Mouse (Mus musculus) yolk sac, embryonic 10.5 days (tissue): ENCODE results near the gene Gns.

Experiments
- DNase-seq: peaks from one replicate; pipeline ENCODE4 v3.0.0-alpha.2; 2017; ENCODE audit warnings: low spot score

Gns gene

DNA sequence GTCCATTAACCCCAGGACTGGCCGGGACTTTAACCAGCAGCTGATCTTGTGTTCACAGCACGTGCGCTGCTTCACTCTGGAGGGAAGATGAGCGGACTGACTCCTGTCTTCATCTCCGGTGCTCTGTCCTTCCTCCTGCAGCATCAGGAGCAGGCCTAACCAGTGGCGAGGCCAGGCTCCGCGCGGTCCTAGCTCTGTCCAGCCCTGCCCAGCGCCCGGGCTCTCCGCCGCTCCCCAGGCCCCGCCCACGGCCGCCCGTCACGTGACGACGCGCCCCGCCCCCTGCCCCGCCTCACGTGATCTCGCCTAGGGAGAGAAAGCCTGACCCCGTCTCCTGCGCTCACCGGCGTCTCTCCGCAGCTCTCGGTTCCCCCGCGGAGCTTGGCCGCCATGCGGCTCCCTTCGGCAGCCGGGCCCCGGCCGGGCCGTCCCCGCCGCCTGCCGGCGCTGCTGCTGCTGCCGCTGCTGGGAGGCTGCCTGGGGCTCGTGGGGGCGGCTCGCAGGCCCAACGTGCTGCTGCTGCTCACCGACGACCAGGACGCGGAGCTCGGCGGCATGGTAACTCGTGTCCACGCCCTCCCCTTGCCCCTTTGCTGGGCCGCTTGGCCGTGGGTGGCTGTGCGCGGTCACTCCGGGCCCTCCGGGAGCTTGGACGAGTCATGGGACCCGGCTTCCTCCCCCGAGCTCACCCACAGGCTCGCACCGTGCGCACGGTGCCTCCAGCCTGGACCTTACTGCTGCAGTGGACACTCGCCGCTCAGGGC is at the start of gene Gns:
Gns (plus strand) TSS at position 290 of the 764 bp plus-strand sequence.
- peak; percentile 98 for DNase-seq

DNA sequence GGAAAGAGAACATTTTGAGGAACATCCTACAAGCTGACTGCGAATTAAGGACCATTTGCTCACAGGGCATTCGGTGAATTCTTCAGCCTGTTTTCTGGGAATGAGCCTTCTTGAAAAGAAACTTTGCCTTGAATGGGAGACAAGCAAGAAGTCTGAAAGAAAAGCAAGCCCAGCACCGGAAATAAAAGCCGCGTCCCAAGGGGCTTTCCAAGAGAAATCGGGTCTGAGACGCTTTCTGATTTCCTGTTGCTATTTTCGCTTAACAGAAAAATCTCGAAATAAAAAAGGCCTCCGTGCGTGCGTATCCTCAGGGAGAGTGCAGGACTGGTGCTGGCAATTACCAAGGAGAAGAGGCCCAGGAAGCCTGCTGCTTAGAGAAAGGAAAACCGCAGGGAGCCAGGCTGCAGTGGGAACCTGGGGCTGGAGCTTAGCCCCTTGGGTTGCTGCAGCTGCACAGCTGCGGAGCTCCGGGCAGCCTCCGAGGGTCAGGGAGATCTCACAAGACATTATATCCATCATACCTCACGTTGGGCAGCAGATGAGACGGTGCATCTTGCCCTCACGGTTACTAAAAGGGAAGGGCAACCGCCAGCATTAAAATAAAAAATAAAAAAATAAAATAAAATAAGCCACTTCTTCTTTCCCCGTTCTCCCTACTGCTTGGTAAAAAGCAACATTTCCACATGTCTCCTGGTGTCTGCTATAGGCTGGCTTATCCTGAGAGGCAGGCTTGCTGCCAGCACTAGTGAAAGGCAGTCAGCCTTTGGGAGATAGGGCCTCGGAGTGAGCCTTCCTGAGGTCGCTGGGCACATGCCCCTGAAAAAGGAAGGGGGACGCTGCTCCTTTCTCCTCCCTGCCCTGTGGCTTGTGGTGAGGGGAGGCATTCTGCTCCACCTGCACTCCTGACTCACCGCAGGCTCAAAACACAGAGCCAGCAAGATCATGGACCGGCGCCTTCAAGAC is 49.3 kb upstream of the Gns start:
- no peak for DNase-seq

DNA sequence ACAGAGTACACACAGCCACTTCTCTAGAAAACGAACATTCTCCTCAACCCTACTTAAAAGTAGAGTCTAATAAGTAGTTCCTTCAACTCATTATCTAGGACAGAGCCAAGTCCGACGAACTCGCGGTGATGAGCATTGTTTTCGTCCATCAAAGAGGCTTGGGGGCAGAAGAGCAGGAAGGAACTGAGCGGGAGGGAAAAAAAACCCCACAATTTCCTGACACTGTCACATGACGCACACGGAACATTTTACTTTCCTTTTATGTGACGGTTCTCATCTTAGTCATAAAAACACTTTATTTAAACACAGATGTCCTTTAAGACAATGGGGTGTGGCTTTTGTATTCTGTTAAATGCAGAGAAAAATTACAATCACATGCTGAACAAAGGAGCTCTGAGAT is 48.5 kb upstream of the Gns start:
- no peak for DNase-seq

DNA sequence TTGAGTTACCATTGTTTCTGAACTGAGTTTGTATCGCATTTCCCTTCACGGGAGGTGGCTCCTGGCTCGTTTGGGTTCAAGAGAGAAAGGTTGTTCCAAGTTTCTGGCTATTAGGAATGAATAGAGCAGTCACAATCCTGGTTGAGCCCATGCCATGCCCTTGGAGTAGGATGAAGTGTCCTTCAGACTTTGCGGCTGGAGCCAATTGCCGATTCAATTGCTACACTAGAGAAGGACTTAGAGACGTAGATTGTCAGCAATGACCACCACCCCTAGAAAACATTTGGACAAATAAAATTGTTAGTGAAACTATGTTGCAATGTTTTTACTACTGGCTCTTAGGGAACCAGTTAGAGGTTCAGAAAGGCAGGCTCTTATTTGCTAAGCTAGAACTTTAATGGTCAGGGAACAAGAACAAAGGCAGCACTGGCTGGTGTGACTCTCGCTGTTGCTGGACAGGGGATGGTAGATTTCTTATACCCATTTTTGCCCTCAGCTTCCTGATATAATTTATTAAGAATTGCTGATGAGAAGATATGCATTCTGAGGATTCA is 46.4 kb upstream of the Gns start:
- no peak for DNase-seq

DNA sequence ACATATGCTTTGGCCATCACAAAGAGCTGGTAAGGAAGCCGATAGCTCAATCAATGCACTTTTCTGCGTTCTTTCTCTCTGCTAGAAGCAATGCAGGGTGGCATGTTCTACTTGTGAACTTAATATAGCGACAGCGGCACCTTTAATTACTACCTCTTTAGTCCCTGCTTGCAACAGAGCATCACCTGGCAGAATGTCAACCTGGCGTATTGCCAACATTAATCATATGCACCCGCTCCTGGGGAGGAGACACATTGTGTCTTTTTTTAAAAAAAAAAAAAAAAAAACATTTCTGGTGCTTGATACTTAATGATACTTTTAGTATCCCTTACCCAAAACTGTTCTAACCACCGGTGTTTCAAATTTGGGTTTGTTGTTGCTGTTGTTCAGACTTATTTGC is 41.4 kb upstream of the Gns start:
- no peak for DNase-seq

DNA sequence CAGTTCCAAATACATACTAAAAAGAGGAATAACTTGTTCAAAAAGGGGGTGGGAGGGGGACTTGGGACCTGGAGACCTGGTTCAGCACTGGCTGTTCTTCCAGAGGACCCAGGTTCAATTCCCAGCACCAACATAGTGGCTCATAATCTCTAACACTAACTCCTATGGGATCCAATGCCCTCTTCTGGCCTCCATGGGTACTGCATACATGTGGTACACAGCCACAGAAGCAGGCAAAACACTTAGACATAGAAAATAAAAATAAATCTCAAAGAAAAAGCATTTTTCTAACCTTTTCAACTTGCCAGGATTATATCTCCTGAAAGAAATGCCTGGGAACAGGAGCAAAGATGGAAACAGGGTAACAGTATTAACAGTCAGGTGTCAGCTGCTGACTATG is 38.7 kb upstream of the Gns start:
- DNase-seq = no peak

DNA sequence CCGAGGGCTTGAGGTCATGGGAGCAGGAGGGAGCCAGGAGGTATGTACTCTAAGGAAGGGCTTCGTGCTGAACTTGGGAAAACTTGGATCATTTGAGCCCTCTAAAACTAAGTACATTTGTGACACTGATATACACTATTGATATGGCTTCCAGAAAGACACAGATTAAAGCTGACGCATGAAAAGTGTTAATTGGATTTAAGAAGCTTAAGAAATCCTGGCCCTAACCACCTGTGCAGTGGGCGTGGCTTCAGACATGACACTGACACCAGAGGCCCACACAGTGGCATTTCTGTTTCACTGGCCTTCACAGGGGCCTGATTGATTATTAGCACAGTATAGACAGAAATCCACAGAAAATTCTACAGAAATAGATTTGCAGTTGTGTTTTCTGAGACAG is 35.3 kb upstream of the Gns start:
- no peak for DNase-seq

DNA sequence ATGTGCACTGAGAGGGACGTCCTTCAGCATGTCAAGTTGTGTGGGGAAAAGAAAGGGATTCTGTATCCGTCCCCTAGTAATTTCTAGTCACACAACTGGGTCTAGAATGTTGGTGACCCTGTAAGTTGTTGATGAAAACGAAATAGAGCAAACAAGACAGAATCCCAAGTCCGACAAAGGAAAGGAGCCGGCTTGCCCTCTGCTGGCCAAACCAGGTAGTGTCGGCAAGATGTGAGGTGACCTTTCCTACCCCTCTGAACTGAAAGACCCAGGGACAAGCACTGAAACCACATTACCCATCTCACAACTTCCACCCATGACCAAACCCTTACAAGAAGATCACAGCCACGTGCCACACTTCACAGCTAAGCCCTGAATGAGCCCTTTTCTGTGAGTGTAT is 34.0 kb upstream of the Gns start:
- no peak for DNase-seq

DNA sequence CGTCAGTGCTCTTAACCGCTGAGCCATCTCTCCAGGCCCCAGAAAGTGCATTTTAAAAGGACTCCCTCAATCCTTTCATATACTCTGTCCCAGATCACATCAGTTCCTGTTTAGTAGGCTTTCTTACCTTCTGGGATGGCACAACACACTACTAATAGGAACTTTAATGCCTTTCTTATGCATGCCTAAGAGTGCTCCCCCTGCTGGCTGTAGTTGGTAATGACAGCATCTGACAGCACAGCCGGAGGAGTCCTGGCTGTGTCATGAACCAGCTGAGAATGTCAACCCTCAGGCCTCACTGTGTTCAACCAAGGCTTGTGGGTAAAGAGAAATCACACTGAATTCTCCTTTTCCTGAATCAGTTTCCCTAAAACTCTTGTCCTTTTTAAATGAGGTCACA is 30.3 kb upstream of the Gns start:
- DNase-seq = no peak

DNA sequence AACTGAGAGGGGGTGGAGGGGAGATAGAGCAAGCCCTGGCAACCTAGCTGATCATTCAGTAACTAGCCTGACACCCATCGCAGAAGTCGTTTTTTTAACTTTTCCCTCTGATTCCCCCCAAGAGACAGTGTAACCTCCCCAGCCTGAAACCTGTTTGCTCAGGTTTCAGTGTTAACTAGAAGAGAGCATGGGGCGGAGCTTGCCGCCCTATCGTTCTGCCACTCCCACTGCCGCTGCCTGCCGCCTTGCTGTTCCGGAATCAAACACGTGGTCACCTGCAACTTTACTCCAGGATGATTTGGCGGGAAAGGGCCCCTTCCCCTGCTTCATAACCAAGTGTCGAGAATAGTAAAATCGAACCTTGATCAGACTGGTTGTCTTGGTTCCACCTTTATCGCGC is 28.4 kb upstream of the Gns start:
- DNase-seq = peak; percentile 57

DNA sequence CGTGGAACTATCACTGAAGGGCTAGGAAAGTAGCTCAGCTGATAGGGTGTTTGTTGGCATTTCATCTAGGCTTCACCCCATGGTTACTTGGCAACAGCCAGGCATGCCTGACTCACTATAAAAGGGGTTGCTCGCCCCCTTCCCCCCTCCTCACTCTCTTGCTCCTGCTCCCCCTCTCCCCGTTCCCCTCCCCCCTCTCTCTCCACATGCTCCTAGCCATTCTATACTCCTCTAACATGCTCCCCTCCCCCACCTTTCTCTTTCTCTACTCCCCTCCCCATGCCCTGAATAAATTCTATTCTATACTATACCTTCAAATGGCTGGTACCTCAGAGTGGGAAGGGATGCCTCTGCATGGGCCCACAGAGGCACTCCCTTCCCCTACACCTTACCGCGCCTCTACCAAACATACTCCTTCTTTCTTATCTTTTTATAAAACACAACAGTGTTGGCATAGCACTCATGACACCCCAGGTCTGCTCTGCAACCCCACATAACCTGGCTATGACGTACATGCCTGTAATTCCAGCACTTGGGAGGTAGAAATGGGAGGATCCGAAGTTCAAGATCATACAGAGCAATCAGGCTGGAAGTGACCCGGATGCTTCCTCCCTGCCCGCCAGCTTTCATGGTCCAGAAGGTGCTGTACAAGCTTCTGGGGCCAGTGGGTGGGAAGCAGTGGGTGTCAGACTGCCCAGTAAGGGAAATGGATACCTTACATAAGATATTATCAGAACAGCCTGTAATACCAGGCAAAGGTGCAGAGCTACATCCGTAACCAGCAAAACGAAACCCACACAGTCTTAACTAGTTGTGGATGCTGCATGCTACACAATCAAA is 23.9 kb upstream of the Gns start:
- DNase-seq = no peak

DNA sequence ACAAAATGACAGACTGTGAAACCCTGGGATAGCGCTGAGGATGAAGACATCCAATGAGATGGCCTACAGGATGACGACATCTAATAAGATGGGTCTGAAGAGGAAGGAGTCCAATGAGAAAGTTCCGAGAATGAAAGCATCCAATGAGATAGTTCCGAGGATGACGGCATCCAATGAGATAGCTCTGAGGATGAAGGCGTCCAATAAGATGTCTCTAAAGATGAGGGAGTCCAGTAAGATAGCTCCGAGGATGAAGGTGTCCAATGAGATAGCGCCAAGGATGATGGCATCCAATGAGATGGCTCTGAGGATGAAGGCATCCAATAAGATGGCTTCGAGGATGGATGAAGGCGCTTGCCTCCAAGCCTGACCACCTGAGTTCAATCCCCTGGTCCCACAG is 22.6 kb upstream of the Gns start:
- no peak for DNase-seq

DNA sequence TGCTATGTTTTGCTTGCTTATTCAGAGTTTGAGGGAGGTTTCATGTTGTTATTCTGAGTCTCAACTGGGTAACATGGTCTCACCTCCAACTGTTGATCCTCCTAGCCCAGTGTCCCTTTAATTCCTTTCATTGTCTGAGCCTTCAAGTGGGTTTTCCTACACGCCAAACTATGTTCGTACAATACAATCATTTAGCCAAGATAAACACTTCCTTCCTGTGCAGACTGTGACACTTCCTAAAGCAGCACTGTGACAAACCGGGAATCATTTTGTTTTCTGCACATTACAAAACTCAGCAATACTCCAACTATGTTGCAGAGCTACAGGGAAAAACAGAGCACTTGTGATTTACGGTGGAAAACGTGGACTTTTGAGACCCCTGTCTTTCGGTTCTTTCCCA is 21.0 kb upstream of the Gns start:
- DNase-seq = no peak

DNA sequence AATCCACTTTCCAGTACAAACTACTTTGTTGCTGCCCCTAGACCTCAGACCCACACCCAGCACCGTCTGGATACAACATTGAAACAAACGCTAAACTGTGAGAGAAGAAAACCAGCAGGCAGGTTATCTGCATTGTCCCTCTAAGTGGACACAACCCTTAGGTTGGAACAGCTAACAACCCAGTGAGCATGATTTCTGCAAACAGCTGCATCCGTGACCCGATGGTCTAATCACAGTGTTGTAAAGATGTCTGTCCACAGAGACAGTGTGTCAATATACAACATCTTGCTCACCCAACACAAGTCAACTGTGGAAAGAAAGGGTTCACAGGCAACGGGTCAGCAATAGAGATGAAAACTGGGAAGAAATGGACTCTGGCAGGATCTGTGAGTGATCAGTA is 15.6 kb upstream of the Gns start:
- DNase-seq = no peak

DNA sequence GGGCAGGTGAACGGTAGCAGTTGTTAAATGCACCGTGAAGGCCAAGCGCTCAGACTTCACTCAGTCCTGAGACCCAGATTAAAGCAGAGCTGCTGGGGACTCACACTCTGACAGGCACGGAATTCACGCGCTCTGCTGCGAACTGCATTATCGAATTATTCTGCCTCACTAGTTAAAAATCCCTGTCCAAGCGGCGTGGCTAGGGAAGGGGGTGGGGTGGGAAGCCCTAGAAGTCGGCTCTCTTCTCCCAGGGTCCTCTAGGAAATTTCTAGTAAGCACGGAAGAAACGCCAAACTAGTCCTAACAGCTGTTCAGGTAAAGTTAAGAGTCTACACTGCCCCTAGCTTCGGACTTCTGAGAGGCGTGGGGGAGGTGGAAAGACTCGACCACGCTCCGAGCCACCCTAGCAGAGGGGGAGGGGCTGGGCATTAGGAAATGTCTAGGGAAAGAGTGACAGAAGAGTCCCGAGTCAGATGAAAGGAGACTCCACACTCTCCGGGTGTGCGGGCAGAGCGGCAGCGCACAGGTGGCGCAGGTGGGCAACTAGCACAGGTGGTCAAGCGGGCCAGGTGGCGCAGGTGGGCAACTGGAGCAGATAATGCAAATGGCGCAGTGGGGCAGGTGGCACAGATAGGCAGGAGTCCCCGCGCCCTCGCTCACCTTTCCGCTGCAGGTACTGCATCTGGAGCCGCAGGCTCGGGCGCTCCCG is 14.4 kb upstream of the Gns start:
- no peak for DNase-seq

DNA sequence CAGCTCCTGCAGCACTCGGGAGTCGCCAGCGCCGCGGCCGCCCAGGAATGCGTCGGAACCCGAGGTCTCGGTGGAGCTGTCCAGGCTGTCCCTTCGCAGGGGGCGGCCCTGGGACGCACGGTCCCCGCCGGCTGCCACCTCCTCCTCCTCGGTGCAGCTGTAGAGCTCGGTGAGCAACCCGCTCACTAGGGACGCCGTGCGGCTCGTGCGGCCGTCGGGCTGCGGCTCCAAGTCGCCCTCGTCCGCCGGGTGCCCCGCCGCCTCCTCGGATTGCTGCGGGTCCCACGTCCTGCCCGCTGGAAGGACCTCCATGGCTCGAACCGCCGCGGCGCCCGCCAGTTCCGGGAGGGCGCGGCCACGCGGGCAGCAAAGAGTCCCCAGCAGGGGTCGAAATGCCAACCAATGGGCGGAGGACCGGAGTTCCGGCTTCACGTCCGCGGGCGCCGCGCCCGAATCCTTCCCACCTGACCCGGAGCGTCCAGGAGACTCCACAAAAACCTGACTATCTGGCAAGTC is 13.8 kb upstream of the Gns start, which contains the start of gene Tbc1d30:
Tbc1d30 (minus strand) TSS at position 213 of the 516 bp plus-strand sequence.
- DNase-seq = peak; percentile 47

DNA sequence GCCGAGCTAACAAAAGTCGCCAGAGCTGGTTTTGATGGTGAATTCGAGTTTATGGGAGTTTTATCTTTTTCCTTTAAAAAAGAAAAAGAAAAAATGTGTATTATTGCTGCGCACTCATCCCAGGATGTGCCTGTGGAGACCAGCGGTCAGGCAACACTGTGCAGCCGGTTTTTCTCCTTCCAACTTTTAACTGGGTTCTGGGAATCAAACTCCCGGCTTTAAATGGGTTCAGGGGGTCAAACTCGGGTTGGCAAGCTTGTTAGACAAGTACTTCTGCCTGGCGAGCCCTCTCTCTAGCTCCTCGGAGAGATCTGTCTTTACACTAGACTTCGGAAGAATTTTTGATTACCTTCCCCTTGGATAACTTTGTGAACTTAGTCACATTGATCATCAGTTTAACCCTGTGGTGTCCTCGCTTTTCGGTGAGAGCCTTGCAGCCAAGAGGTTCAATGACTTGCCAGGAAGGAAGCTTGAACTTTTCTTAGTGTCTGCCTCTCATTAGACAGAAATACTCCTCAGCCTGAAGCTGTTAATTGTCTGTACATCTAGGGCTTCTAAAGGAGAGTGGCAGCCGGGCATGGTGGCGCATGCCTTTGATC is 13.1 kb upstream of the Gns start:
- no peak for DNase-seq

DNA sequence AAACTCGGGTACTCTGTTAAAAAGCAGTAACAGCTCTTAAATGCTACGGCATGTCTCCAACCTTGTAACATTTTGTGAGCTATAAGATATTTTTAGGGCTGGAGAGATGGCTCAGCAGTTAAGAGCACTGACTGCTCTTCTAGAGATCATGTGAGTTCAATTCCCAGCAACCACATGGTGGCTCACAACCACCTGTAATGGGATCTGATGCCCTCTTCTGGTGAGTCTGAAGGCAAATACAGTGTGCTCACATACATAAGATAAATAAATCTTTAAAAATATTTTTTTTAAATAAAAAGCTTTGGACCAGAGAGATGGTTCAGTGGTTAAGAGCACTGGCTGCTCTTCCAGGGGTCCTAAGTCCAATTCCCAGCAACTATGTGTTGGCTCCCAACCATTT is 4.5 kb upstream of the Gns start:
- DNase-seq = no peak

DNA sequence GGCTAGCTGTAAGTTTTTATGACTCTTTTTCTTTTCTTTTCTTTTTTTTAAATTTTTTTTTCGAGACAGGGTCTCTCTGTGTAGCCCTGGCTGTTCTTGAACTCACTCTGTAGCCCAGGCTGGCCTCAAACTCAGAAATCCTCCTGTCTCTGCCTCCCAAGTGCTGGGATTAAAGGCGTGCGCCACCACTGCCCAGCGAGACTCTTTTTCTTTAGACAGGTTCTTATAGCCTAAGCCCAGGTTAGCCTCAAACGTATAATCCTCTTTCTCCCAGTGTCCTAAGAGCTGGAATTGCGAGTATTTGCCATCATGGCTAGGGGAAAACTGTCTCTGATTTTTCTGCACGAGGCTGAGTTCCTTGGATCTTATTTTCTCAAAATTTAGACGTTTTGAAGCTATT is 1.7 kb upstream of the Gns start:
- no peak for DNase-seq

DNA sequence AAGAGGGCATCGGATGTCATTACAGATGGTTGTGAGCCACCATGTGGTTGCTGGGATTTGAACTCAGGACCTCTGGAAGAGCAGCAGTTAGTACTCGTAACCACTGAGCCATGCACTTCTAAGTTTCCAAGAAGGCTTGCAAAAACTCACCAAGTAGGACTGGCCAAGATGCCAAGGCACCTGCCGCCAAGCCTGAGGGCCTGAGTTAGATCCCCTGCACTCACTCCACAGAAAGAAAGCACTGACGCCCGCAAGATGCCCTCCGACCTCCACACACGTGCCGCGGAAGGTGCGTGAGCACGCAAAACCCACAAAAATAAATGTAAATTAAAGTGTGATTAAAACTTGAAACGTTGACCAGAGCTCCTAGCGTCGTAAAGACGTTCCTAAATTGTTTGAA is 584 bp upstream of the Gns start:
- no peak for DNase-seq

DNA sequence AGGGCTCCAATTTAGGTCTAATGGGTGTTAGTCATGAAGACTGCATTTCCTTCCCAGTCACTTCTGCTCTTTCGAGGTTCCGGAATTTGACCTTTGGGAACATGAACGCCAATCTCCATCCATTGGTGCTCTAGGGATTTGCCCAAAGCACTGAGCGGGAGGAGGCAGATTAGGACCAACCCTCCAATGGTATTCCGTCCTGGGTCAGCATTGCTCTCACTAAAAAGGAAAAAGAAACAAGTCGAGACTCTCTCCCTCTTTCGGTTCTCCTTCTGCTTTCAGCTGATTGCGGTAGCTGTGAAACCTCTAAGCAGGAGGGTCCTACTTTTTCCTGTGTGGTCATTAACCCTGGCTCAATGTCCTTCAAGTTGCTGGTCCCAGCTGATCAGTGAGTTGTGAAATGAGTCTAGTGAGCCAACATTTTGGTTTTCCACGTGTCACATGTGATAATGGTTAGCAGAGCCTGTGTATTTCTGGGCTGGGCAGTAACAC is 937 bp downstream of the Gns start:
- peak; percentile 46 for DNase-seq
